Mouse (Mus musculus) liver, embryonic 11.5 days (tissue): ENCODE results near the gene Vps37b. TPM values are rescaled to one million over a fixed set of nuclear protein-coding genes. Genes with fewer than 3 reads are reported as not detected.
A peak's percentile ranks its signal among the peaks of the same experiment; 100 is the strongest.

Source experiments
- ATAC-seq: fragments of 200-750 bp; cut with Nextera tagmentation; replicated peaks from 2 replicates; pipeline ENCODE4 v1.8.0; 2017; ENCODE audit warnings: moderate number of reproducible peaks, mild to moderate bottlenecking, moderate TSS enrichment, moderate library complexity; ENCODE audit not compliant: low FRiP score
- DNase-seq: peaks from one replicate; pipeline ENCODE4 v3.0.0-alpha.2; 2017; ENCODE audit warnings: low spot score
- H3K27ac ChIP-seq: fragments of 300-500 bp; sonication (generic); 2 replicates; pipeline ENCODE4 v1.5.1; 2014; ENCODE audit warnings: mild to moderate bottlenecking, low read depth, low read length, control low read depth
- H3K27me3 ChIP-seq: fragments of 300-500 bp; sonication (generic); replicated peaks from 2 replicates; pipeline ENCODE4 v1.6.1; 2014; ENCODE audit warnings: low read length, mixed read lengths; ENCODE audit not compliant: control insufficient read depth, insufficient read depth
- H3K36me3 ChIP-seq: fragments of 300-500 bp; sonication (generic); 2 replicates; pipeline ENCODE4 v1.6.1; 2014; ENCODE audit warnings: mild to moderate bottlenecking, low read length, moderate library complexity, mixed read lengths; ENCODE audit not compliant: control insufficient read depth, insufficient read depth
- H3K4me1 ChIP-seq: fragments of 300-500 bp; sonication (generic); replicated peaks from 2 replicates; pipeline ENCODE4 v1.6.1; 2014; ENCODE audit warnings: low read length, mixed read lengths; ENCODE audit not compliant: control insufficient read depth, insufficient read depth
- H3K4me2 ChIP-seq: fragments of 300-500 bp; sonication (generic); 2 replicates; pipeline ENCODE4 v1.6.1; 2014; ENCODE audit warnings: mild to moderate bottlenecking, control low read depth, moderate library complexity
- H3K4me3 ChIP-seq: fragments of 300-500 bp; sonication (generic); 2 replicates; pipeline ENCODE4 v1.5.1; 2014; ENCODE audit warnings: low read depth, low read length, control low read depth
- H3K9ac ChIP-seq: fragments of 300-500 bp; sonication (generic); 2 replicates; pipeline ENCODE4 v1.6.1; 2014; ENCODE audit warnings: low read depth, low read length, control low read depth
- H3K9me3 ChIP-seq: fragments of 300-500 bp; sonication (generic); 2 replicates; pipeline ENCODE4 v1.6.1; 2016; ENCODE audit warnings: low read length, inconsistent platforms, mixed read lengths; ENCODE audit not compliant: control insufficient read depth
- WGBS: fragments of 180-500 bp; shearing (Covaris S2); extraction: QIAGEN DNeasy Blood & Tissue Kit; methylation state at CpG from one replicate; pipeline ENCODE4 v1.1.7; 2014; 5-methylcytosine and 5-hydroxymethylcytosine counted together
- polyA plus RNA-seq: library from polyadenylated mRNA; unstranded; fragments of >200 nt; fragmentation: Nextera tagmentation; extraction: Ambion mirVana; gene quantifications from 2 replicates; pipeline ENCODE4 v1.2.1, GENCODE M21; 2014

Gene Vps37b
- polyA plus RNA-seq, 1 experiment from 2014 or later = 31.3 TPM

DNA sequence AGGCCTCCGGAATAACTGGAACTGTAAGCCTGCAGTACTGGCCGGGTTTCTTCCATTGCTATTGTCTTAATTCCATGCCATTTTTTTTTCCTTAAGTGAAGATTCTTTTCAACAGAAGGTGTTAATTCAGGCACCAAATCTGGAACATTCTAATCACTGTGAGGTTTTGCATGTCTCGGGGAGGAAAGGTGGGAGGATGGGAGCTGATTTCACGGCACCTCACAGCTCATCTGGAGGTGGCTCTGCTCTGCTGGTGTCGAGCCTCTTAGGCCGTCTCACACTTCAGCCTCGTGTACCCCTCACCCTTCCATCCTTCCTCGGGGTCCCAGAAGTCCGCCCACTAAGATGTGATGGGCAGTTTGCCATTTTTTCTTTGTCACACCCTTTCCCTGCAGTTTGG is 9.0 kb upstream of the Vps37b start:
- ATAC-seq (no peak), DNase-seq (no peak)
- Histone ChIP-seq H3K36me3 (no peaks in the 10 kb centered on the region), H3K27ac (no peak overlapping the region), H3K4me1 (peaks cover 23% of the 10 kb centered on the region), H3K27me3 (no peaks in the 10 kb centered on the region), H3K4me2 (no peak overlapping the region), H3K4me3 (no peak overlapping the region), H3K9ac (no peak overlapping the region), H3K9me3 (no peaks in the 10 kb centered on the region)
- WGBS = 69% methylated on average over 9 of the region's 9 CpGs

DNA sequence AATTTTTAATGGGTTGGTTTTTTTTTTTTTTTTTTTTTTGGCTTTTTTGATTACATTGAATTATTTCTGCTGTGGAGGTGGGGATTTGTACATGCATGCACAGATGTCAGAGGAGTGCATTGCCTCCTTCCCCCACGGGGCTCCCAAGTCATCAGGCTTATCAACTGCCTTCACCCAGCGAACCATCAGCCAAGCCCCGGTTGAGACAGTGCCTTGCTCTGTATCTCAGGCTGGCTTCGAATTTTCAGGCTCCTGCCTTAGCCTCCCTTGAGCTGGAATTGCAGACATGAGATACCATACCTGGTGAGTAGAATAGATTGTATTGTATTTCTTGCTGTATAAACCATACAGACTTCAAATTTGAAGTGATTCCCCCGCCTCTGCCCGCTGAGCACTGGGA is 7.5 kb upstream of the Vps37b start:
- Histone ChIP-seq H3K9ac (no peak overlapping the region), H3K36me3 (no peaks in the 10 kb centered on the region), H3K9me3 (no peaks in the 10 kb centered on the region), H3K4me1 (peaks cover 27% of the 10 kb centered on the region), H3K4me2 (no peak overlapping the region), H3K4me3 (no peak overlapping the region), H3K27me3 (no peaks in the 10 kb centered on the region), H3K27ac (no peak overlapping the region)
- 61% methylated on average over 6 of the region's 6 CpGs for WGBS
- DNase-seq (no peak), ATAC-seq (no peak; the same call in 1 of the 2 replicates)

DNA sequence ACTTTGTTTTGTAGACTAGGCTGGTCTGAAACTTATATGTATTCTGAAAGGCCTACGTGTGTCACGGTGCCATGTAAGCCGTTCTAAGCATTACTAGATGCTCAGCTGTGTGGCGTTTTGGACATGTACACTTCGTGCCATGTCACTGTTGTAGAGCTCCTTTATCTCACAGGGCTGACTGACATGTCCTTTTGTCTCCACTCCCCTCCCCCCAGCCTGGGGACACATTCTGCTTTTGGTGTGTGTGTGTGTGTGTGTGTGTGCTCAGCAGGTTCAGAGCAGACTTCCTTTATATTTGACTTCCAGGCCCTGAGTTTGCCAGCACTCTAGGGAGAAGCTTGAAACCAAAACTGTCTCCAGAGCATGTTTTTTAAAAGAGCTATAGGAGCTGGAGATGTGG is 4.8 kb upstream of the Vps37b start:
- no peak overlapping the region for H3K9ac ChIP-seq
- DNase-seq (no peak), ATAC-seq (peak; percentile 64; the same call in 1 of the 2 replicates)
- H3K4me3 ChIP-seq = no peak overlapping the region
- no peaks in the 10 kb centered on the region for H3K27me3 ChIP-seq
- no peak overlapping the region for H3K4me2 ChIP-seq
- 55% methylated on average over 5 of the region's 5 CpGs for WGBS
- no peaks in the 10 kb centered on the region for H3K36me3 ChIP-seq
- no peak overlapping the region for H3K27ac ChIP-seq
- no peaks in the 10 kb centered on the region for H3K9me3 ChIP-seq
- peaks cover 20% of the 10 kb centered on the region for H3K4me1 ChIP-seq

DNA sequence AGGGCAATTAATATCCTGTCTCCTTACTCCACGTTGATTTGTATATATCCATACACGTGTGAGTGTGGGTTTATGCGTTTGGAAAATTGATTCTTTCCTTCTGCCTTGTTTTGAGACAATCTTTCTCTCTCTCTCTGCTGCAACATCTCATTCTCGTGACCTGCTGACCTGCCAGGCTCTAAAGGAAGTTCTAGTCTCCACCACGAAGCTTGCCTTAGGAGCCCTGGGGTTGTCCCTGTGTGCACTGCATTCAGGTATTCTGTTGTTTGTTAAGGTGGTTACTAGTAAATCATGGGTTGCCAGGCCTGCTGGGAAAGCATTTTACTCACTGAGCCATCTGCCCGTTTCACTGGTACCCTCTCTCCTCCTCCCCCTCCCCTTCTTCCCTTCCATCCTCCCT is 4.3 kb upstream of the Vps37b start:
- Histone ChIP-seq H3K4me2 (no peak overlapping the region), H3K4me1 (peaks cover 20% of the 10 kb centered on the region), H3K36me3 (no peaks in the 10 kb centered on the region), H3K4me3 (no peak overlapping the region), H3K27me3 (no peaks in the 10 kb centered on the region), H3K9ac (no peak overlapping the region), H3K27ac (peak overlapping the region; percentile 28; the same call in 1 of the 2 replicates), H3K9me3 (no peaks in the 10 kb centered on the region)
- no peak for ATAC-seq
- WGBS = 45% methylated on average over 6 of the region's 6 CpGs
- DNase-seq = no peak

DNA sequence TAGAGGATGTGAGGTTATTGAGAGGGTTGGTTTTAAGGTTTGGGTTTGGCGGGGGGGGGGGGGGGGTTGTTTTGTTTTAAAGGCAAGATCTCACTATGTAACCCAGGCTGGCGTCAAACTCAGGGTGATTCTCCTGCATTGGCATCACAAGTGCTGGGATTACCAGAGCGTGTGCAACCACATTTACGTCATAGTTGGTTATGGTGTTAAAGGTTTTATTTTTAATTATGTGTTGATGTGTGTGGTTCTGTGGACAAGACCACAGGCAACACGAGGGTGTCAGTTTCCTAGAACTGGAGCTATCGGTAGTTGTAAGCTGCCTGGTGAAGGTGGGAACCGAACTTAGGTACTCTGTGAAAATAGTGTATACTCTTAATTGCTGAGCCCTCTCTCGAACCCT is 3.7 kb upstream of the Vps37b start:
- Histone ChIP-seq H3K9ac (no peak overlapping the region), H3K4me3 (no peak overlapping the region), H3K4me2 (no peak overlapping the region), H3K36me3 (no peaks in the 10 kb centered on the region), H3K4me1 (peaks cover 20% of the 10 kb centered on the region), H3K9me3 (no peaks in the 10 kb centered on the region), H3K27me3 (no peaks in the 10 kb centered on the region), H3K27ac (no peak overlapping the region)
- ATAC-seq (no peak), DNase-seq (no peak)
- 73% methylated on average over 8 of the region's 8 CpGs for WGBS

DNA sequence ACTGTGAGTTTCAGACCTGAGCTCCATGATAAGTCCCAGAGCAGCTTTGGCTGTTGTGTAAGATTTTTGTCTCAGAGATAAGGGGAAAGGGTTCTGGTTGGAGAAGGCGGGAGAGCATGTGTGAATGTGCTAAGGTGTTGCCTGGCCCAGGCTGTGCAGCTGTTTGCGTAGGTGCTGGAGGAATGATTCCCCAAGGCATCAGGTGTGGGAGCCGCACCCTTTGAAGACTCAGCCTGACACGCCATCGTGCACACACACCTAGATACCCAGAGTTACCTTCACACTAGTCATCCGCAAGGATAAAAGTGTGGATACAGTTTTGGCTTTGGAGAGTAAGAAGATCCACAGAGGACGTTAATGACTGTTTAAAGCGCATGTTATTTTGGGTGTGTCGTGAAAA is 3.3 kb upstream of the Vps37b start:
- Histone ChIP-seq H3K9ac (no peak overlapping the region), H3K4me2 (no peak overlapping the region), H3K36me3 (no peaks in the 10 kb centered on the region), H3K4me3 (no peak overlapping the region), H3K27ac (no peak overlapping the region), H3K9me3 (no peaks in the 10 kb centered on the region), H3K4me1 (peaks cover 24% of the 10 kb centered on the region), H3K27me3 (no peaks in the 10 kb centered on the region)
- 69% methylated on average over 9 of the region's 9 CpGs for WGBS
- DNase-seq (no peak), ATAC-seq (no peak)

DNA sequence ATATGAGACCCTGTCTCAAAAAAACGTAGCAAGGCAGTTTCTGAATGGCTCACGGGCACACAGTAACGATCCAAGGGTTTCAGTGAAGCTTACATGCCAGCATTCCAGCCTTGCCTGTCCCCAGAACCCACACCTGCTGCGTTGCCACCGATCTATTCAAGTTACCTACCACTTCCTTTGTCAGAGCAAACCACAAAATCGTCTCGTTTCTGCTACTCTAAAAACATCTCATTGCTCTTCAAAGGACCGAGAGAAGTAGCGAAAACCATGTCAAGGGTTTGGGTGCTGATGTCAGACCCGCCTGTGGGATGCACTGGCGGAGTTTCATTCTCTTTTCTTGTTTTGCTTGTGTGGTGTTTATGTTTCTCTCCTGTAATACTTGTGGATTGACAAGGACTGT is 2.4 kb upstream of the Vps37b start:
- WGBS = 58% methylated on average over 11 of the region's 11 CpGs
- Histone ChIP-seq H3K27ac (no peak overlapping the region), H3K9me3 (no peaks in the 10 kb centered on the region), H3K36me3 (no peaks in the 10 kb centered on the region), H3K4me2 (no peak overlapping the region), H3K9ac (no peak overlapping the region), H3K27me3 (no peaks in the 10 kb centered on the region), H3K4me1 (peaks cover 26% of the 10 kb centered on the region), H3K4me3 (no peak overlapping the region)
- DNase-seq (no peak), ATAC-seq (no peak)

DNA sequence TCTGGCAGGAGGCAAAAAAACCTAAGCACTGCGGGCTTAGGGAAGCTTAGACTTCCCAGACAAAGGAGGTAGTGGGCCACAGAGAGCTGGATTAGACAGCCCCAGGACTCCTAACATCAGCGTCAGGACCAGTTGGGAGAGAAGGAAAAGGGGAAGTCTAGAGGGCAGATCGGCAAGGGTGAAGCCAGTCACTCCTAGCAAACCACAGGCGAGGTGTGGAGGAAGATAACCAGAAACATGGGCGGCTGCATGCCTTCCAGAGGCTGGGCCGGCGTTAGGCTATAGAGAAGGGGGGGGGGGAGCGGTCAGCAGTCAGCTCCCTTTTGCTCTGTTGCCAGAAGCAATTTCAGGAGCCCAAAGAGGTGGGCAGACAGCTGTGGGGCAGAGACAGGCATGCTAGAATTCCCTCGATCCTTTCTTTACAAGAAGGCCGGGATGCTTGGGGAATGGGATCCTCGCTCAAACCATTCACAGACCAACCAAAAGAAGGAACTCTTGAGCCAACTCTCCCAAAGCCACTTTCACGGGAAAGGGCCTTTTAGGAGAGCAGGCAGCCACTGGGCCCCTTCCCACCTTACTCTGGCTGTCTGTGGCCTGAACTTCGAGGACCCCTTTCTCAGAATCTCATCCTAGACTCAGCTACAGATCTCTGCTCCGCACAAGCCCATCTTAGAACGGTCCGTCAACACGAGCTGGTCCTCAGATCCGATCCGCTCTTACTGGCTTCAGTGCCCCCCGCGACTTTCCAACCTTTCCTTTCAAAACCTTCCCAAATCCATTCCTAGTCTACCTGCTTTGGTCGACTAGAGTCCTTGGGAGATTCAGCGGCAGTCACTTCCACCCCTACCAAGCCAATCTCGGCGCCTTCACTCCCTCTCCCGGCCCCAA is 758 bp downstream of the Vps37b start:
- Histone ChIP-seq H3K4me3 (peak overlapping the region; percentile 90), H3K27me3 (no peaks in the 10 kb centered on the region), H3K9ac (peak overlapping the region; percentile 91), H3K9me3 (no peaks in the 10 kb centered on the region), H3K4me1 (peaks cover 49% of the 10 kb centered on the region), H3K27ac (peak overlapping the region; percentile 68), H3K4me2 (peak overlapping the region; percentile 98), H3K36me3 (peaks cover 5% of the 10 kb centered on the region; the same call in 1 of the 2 replicates)
- peak; percentile 63 for DNase-seq
- under 1% methylated on average over 25 of the region's 26 CpGs for WGBS
- peak; percentile 85 for ATAC-seq
